ENCODE assay signal across 8 mouse cellular contexts in genomic region chr1:52648153-52649027, GRCm38 (mm10). TPM values are rescaled to one million over a fixed set of nuclear protein-coding genes. Genes with fewer than 3 reads are reported as not detected.
DNase-seq lines count a peak whose midpoint lies in the region; ATAC-seq and TF ChIP-seq lines count a peak whose summit lies in the region.
"Had no signal": no experiment of that assay in that cellular context is flagged by ENCODE, and none has a peak within 500 bp of the region (broad histone marks: within the 10 kb centered on the region; RNA-seq: fewer than 3 reads in every experiment).

No protein-coding gene starts in this region.

- no peak overlapping the region for H3K4me3 ChIP-seq in cerebellum, adult 2 months (replicated peaks; ENCODE audit: insufficient read depth, low read depth, low read length)
- no peak overlapping the region for H3K4me3 ChIP-seq in hindbrain, postnatal 0 days (ENCODE audit: low read length)
- H3K4me3 ChIP-seq in midbrain, embryonic 10.5 days: no peak overlapping the region

- no peaks in the 10 kb centered on the region for H3K4me1 ChIP-seq in cerebellum, adult 2 months (ENCODE audit: control insufficient read depth, insufficient read depth, low read length)
- no peaks in the 10 kb centered on the region for H3K4me1 ChIP-seq in hindbrain, postnatal 0 days (ENCODE audit: insufficient read depth, low read length)
- no peaks in the 10 kb centered on the region for H3K4me1 ChIP-seq in midbrain, embryonic 10.5 days

- peak; percentile 94 for ATAC-seq in hindbrain, postnatal 0 days

- TF ChIP-seq CTCF in cerebellum, adult 2 months (IDR thresholded peaks at IDR 0.05; ENCODE audit: borderline replicate concordance, insufficient read depth, low read depth, low read length): peak; percentile 82
- peak; percentile 82 for TF ChIP-seq CTCF in hindbrain, postnatal 0 days (IDR thresholded peaks at IDR 0.05; ENCODE audit: low read depth)

- no peak overlapping the region for H3K9ac ChIP-seq in hindbrain, postnatal 0 days (replicated peaks; ENCODE audit: low read length)

- DNase-seq in ZHBTc4 (ENCODE audit: low read depth, low spot score): peak; percentile 71
- peak; percentile 75 to 76 for DNase-seq in cerebellum, adult 2 months
- peak; percentile 78 to 80 for DNase-seq in frontal cortex, postnatal 10 days (ENCODE audit: low spot score in 2 of 2)
- peak; percentile 89 for DNase-seq in hindbrain, postnatal 0 days (ENCODE audit: low spot score)
- peak; percentile 37 to 68 for DNase-seq in left cerebral cortex, adult 8-10 months (ENCODE audit: low spot score in 2 of 2)
- peak; percentile 30 for DNase-seq in midbrain, embryonic 10.5 days (ENCODE audit: low spot score)
- DNase-seq in right cerebral cortex, postnatal 25 days: peak; percentile 58

- 49% methylated on average over 11 of the region's 11 CpGs for WGBS in cerebellum, adult 2 months
- 65% methylated on average over 11 of the region's 11 CpGs for WGBS in hindbrain, postnatal 0 days
- 87% methylated on average over 11 of the region's 11 CpGs for WGBS in midbrain, embryonic 10.5 days

- H3K4me2 ChIP-seq in hindbrain, postnatal 0 days (ENCODE audit: low read depth, low read length): no peak overlapping the region

- H3K27me3 ChIP-seq in cerebellum, adult 2 months (ENCODE audit: control insufficient read depth, insufficient read depth, low read length): no peaks in the 10 kb centered on the region
- H3K27me3 ChIP-seq in hindbrain, postnatal 0 days (ENCODE audit: insufficient read depth, low read length): no peaks in the 10 kb centered on the region
- H3K27me3 ChIP-seq in midbrain, embryonic 10.5 days (ENCODE audit: low read depth, poor library complexity, severe bottlenecking): no peaks in the 10 kb centered on the region

- H3K36me3 ChIP-seq in hindbrain, postnatal 0 days (ENCODE audit: insufficient read depth, low read length): peaks cover 3% of the 10 kb centered on the region; the same call in 1 of the 2 replicates
- peaks cover 65% of the 10 kb centered on the region for H3K36me3 ChIP-seq in midbrain, embryonic 10.5 days

- no peak for TF ChIP-seq POLR2A in cerebellum, adult 2 months (IDR thresholded peaks at IDR 0.05; ENCODE audit: borderline replicate concordance, insufficient read depth, low read length)

- no peaks in the 10 kb centered on the region for H3K9me3 ChIP-seq in hindbrain, postnatal 0 days (ENCODE audit: low read length)
- no peaks in the 10 kb centered on the region for H3K9me3 ChIP-seq in midbrain, embryonic 10.5 days (replicated peaks)

- H3K27ac ChIP-seq in cerebellum, adult 2 months (ENCODE audit: insufficient read depth, low read length): no peak overlapping the region
- 0 out of 2 replicates have a peak overlapping the region, but pooled peaks have one; percentile 36 for H3K27ac ChIP-seq in hindbrain, postnatal 0 days
- H3K27ac ChIP-seq in midbrain, embryonic 10.5 days (replicated peaks): no peak overlapping the region
- H3K27ac ChIP-seq: macrophage had no signal

RNA-seq across cellular contexts. Expression of gene Nemp2, which starts 17.9 kb away (rescaled TPM):
- 9.3 and 11.3 TPM in 2 replicates for polyA plus RNA-seq in cerebellum, adult 2 months (2012; rRNA removed)
- total RNA-seq in hindbrain, postnatal 0 days (2014; rRNA removed): 9.6 and 15.4 TPM in 2 replicates
- 4.4 and 4.5 TPM in 2 replicates for polyA plus RNA-seq in hindbrain, postnatal 0 days (2015; fragmentation: Nextera tagmentation; extraction: Ambion mirVana)
- 1 to 10 TPM; 3.7 to 4.9 (median 4.3) TPM for total RNA-seq in left cerebral cortex, adult 8-10 months (2022)
- 8.7 and 9.8 TPM in 2 replicates for polyA plus RNA-seq in midbrain, embryonic 10.5 days (2016; fragmentation: Nextera tagmentation; extraction: Ambion mirVana)

Comparison
In these comparisons a context has a peak if more than half of its experiments do, and no peak if none do; other contexts are left out.
1. DNase-seq: peak in every context shown above with its lines; median percentile 89 in hindbrain, postnatal 0 days; 79 in frontal cortex, postnatal 10 days; 76 in cerebellum, adult 2 months; 71 in ZHBTc4; 58 in right cerebral cortex, postnatal 25 days; 52 in left cerebral cortex, adult 8-10 months; 30 in midbrain, embryonic 10.5 days.